Mouse (Mus musculus) skeletal muscle tissue, adult 2 months (tissue): ENCODE measurements around the gene Rhebl1.
A peak's percentile ranks its signal among the peaks of the same experiment; 100 is the strongest.
"Not testable (repeated sequence)": the region's sequence is repeated elsewhere in the genome, so short reads cannot be mapped to it uniquely, and the experiment has no call there.

Experiments used
- DNase-seq: peaks from one replicate; pipeline ENCODE4 v3.0.0-alpha.2; 2012; ENCODE audit warnings: low read depth, low spot score

Rhebl1 gene

GRCm38 (mm10) chr15:98893940-98894745 lies at the start of gene Rhebl1:
Gene Rhebl1, minus strand, starts transcription at chr15:98894540.
- no peak for DNase-seq

GRCm38 (mm10) chr15:98943133-98943532 lies 48.8 kb upstream of the Rhebl1 start:
- DNase-seq: no peak

GRCm38 (mm10) chr15:98942081-98942480 lies 47.7 kb upstream of the Rhebl1 start:
- DNase-seq: no peak

- DNase-seq: no peak
Observed at GRCm38 (mm10) chr15:98941539-98941938, 47.2 kb upstream of the Rhebl1 start.

GRCm38 (mm10) chr15:98940816-98941215 lies 46.5 kb upstream of the Rhebl1 start:
- DNase-seq: no peak

- DNase-seq: peak; percentile 85
Observed at GRCm38 (mm10) chr15:98934217-98934839, 40.0 kb upstream of the Rhebl1 start, which contains the start of gene Tuba1b. Gene Tuba1b, minus strand, starts transcription at chr15:98934565.

GRCm38 (mm10) chr15:98933833-98934216 lies 39.5 kb upstream of the Rhebl1 start:
- peak; percentile 95 for DNase-seq

GRCm38 (mm10) chr15:98933004-98933671 lies 38.8 kb upstream of the Rhebl1 start:
- peak; percentile 17 for DNase-seq

GRCm38 (mm10) chr15:98930998-98931397 lies 36.7 kb upstream of the Rhebl1 start:
- no peak for DNase-seq

- DNase-seq: no peak
Observed at GRCm38 (mm10) chr15:98930017-98930734, 35.8 kb upstream of the Rhebl1 start.

- DNase-seq: peak; percentile 59
Observed at GRCm38 (mm10) chr15:98928598-98929240, 34.4 kb upstream of the Rhebl1 start.

- no peak for DNase-seq
Observed at GRCm38 (mm10) chr15:98927566-98927965, 33.2 kb upstream of the Rhebl1 start.

GRCm38 (mm10) chr15:98924682-98925081 lies 30.3 kb upstream of the Rhebl1 start:
- no peak for DNase-seq

GRCm38 (mm10) chr15:98923031-98923537 lies 28.7 kb upstream of the Rhebl1 start:
- no peak for DNase-seq

GRCm38 (mm10) chr15:98922581-98922980 lies 28.2 kb upstream of the Rhebl1 start:
- no peak for DNase-seq

- DNase-seq: no peak
Observed at GRCm38 (mm10) chr15:98921510-98921909, 27.2 kb upstream of the Rhebl1 start.

- not testable (repeated sequence) for DNase-seq
Observed at GRCm38 (mm10) chr15:98918499-98918895, 24.2 kb upstream of the Rhebl1 start.

GRCm38 (mm10) chr15:98917538-98918498 lies 23.5 kb upstream of the Rhebl1 start, which contains the start of gene Lmbr1l:
Gene Lmbr1l, minus strand, starts transcription at chr15:98918231.
- peak; percentile 99 for DNase-seq

- no peak for DNase-seq
Observed at GRCm38 (mm10) chr15:98917091-98917490, 22.8 kb upstream of the Rhebl1 start.

GRCm38 (mm10) chr15:98916016-98916415 lies 21.7 kb upstream of the Rhebl1 start:
- DNase-seq: no peak
